Mouse (Mus musculus) lung, adult 2 months (tissue): ENCODE measurements at regions not wholly inside any gene's neighbourhood (a gene's known extent, or its start where the extent isn't known, plus 50 kb on each side); places are given as distances from the start of the nearest gene placed in this dataset.

Experiments used
- CTCF ChIP-seq: fragments of 200-500 bp; IDR thresholded peaks from 2 replicates; pipeline ENCODE4 v1.5.1; 2011; ENCODE audit warnings: mild to moderate bottlenecking, low read length, control low read depth; ENCODE audit not compliant: insufficient read depth
- POLR2A ChIP-seq: fragments of 200-500 bp; IDR thresholded peaks from 2 replicates; pipeline ENCODE4 v1.6.1; 2011; ENCODE audit warnings: low read depth, mild to moderate bottlenecking, control low read depth, low read length, borderline replicate concordance; ENCODE audit errors: extremely low read depth

DNA sequence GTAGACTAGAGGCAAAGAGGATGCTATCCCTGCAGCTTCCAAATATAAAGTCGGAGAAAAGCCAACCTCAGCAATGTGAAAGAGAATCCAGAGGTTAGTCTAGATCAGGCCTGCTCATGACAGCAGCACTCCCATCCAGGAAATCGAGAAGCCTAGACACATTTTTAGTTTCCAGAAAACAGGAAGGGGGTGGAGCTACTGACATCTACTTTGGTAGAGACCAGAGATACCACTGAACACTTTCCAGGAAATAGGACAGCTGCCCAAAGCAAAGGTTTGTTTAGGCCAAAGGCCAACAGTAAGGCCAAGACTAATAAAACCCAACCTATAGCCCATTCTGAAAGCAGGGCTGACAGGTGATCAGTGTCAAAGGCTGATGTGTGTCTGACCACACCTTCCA lies 151.4 kb upstream of the Sp8 start:
- TF ChIP-seq CTCF, result no peak
- no peak for TF ChIP-seq POLR2A
